Mouse (Mus musculus) forebrain, embryonic 14.5 days (tissue): ENCODE measurements around the gene Gm9999. TPM values are rescaled to one million over a fixed set of nuclear protein-coding genes. Genes with fewer than 3 reads are reported as not detected.

Experiments
- ATAC-seq: fragments of 200-750 bp; cut with Nextera tagmentation; 2 replicates; pipeline ENCODE4 v1.8.0; 2017; ENCODE audit warnings: mild to moderate bottlenecking, moderate library complexity
- DNase-seq: peaks from one replicate; pipeline ENCODE4 v3.0.0-alpha.2; 2015; ENCODE audit warnings: low spot score
- H3K27ac ChIP-seq: fragments of 300-500 bp; sonication (generic); 2 replicates; pipeline ENCODE4 v1.5.1; 2014; ENCODE audit warnings: low read depth, mild to moderate bottlenecking, control low read depth, low read length, moderate library complexity
- H3K27me3 ChIP-seq: fragments of 300-500 bp; sonication (generic); replicated peaks from 2 replicates; pipeline ENCODE4 v1.6.1; 2014; ENCODE audit warnings: low read length, control low read depth, mixed read lengths; ENCODE audit not compliant: control insufficient read depth, insufficient read depth
- H3K36me3 ChIP-seq: fragments of 300-500 bp; sonication (generic); 2 replicates; pipeline ENCODE4 v1.6.1; 2014; ENCODE audit warnings: low read length, control low read depth; ENCODE audit not compliant: control insufficient read depth, insufficient read depth
- H3K4me1 ChIP-seq: fragments of 300-500 bp; sonication (generic); 2 replicates; pipeline ENCODE4 v1.6.1; 2014; ENCODE audit warnings: antibody characterized with exemption, low read length, control low read depth; ENCODE audit not compliant: control insufficient read depth, insufficient read depth
- H3K4me2 ChIP-seq: fragments of 300-500 bp; sonication (generic); 2 replicates; pipeline ENCODE4 v1.6.1; 2014; ENCODE audit warnings: mild to moderate bottlenecking, control low read depth, low read length
- H3K4me3 ChIP-seq: fragments of 300-500 bp; sonication (generic); 2 replicates; pipeline ENCODE4 v1.5.1; 2014; ENCODE audit warnings: low read depth, low read length, control low read depth
- H3K9ac ChIP-seq: fragments of 300-500 bp; sonication (generic); 2 replicates; pipeline ENCODE4 v1.6.1; 2014; ENCODE audit warnings: mild to moderate bottlenecking, low read length, control low read depth, moderate library complexity
- H3K9me3 ChIP-seq: fragments of 300-500 bp; sonication (generic); replicated peaks from 2 replicates; pipeline ENCODE4 v1.6.1; 2016; ENCODE audit warnings: low read length, control low read depth, mixed read lengths; ENCODE audit not compliant: control insufficient read depth
- WGBS: fragments of 180-500 bp; shearing (Covaris S2); extraction: QIAGEN DNeasy Blood & Tissue Kit; methylation state at CpG from one replicate; pipeline ENCODE4 v1.1.7; 2014; 5-methylcytosine and 5-hydroxymethylcytosine counted together
- polyA plus RNA-seq: library from polyadenylated mRNA; unstranded; fragments of >200 nt; fragmentation: Nextera tagmentation; extraction: Ambion mirVana; gene quantifications from 2 replicates; pipeline ENCODE4 v1.2.1, GENCODE M21; 2014

Gm9999 gene
- polyA plus RNA-seq, 1 experiment from 2014 or later = not detected

DNA sequence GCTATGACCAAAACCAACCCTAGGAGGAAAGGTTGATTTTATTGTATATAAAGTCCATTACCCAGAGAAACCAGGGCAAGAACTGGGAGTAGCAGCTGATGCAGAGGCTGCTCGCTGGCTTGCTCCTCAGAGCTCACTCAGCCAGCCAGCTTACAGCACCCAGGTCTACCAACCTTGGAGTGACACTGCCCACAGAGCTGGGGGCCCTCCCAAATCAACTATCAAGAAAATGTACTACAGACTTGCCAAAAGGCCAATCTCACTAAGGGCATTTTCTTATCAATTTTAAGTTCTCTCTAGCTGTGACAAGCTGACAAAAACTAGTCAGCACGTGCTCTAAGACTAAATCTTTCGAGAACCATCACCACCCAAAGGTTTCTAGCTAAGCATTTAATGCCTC lies 12.2 kb downstream of the Gm9999 start:
- H3K4me1 ChIP-seq = 0 out of 2 replicates have a peak, but pooled peaks cover 4% of the 10 kb centered on the region
- no peak overlapping the region for H3K4me2 ChIP-seq
- no peak overlapping the region for H3K4me3 ChIP-seq
- H3K9ac ChIP-seq = no peak overlapping the region
- H3K27ac ChIP-seq = no peak overlapping the region
- no peaks in the 10 kb centered on the region for H3K9me3 ChIP-seq
- 96% methylated on average over 3 of the region's 3 CpGs for WGBS
- DNase-seq (no peak), ATAC-seq (no peak)
- H3K27me3 ChIP-seq = no peaks in the 10 kb centered on the region
- peaks cover 79% of the 10 kb centered on the region for H3K36me3 ChIP-seq

DNA sequence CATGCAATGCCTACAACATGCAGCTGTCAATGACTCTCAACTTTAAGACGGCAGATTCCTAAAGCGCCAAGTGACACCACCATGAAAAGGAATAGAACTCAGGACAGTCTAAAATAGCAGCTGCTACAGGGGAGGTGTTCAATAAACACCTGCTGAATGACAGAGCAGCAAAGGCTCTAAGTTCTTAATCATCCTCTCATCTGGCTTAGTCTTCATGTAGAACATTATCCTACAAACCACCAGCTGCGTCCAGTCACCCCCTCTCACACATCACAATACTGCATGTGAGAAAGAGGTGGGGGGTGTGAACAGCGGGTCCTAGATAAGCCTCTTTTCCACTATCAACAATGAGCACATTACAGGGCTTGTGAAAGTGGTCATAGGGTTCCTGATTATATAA lies 13.6 kb downstream of the Gm9999 start:
- no peaks in the 10 kb centered on the region for H3K9me3 ChIP-seq
- no peak overlapping the region for H3K9ac ChIP-seq
- no peak for ATAC-seq
- H3K4me1 ChIP-seq = peaks cover 10% of the 10 kb centered on the region; the same call in 1 of the 2 replicates
- no peaks in the 10 kb centered on the region for H3K27me3 ChIP-seq
- WGBS = 82% methylated on average over 4 of the region's 4 CpGs
- H3K27ac ChIP-seq = no peak overlapping the region
- H3K4me2 ChIP-seq = no peak overlapping the region
- no peak for DNase-seq
- H3K4me3 ChIP-seq = no peak overlapping the region
- H3K36me3 ChIP-seq = peaks cover 70% of the 10 kb centered on the region

DNA sequence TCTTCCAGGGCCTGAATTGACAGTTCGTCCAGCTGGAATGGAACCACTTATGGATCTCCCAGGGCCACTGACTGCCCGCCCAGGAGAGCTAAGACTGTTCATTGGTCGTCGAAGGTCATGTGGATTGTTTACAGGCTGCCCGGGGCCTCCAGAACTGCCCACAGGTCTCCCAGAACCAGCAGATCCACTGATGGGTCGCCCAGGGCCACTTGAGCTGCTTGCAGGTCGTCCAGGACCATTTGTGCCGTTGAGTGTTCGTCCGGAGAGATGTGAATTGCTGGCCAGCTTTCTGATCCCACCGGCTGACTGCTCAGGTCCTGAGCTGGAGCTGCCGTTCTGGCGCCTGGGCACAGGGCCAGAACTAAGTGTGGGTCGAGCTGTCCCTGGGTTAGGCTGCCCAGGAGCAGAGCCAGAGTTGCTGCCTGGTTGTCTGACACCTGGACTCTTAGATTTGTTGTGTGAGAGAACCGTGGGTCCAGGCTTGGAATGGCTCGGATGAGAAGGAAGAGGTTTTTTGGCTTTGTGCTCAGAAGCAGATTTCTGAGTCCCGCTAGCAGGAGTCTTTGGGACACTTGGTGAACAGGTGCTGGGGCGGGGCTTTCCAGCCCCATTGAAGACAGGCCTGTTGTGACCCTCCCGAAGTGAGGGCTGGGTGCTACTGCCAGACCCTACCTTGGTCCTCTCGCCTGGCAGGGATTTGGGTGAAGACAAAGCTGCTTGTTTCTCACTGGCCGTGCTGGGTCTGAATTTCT lies 14.4 kb downstream of the Gm9999 start:
- H3K36me3 ChIP-seq = peaks cover 64% of the 10 kb centered on the region
- 77% methylated on average over 21 of the region's 21 CpGs for WGBS
- H3K4me2 ChIP-seq = no peak overlapping the region
- no peaks in the 10 kb centered on the region for H3K27me3 ChIP-seq
- ATAC-seq = no peak
- no peak overlapping the region for H3K4me3 ChIP-seq
- peak overlapping the region; percentile 48; the same call in 1 of the 2 replicates for H3K27ac ChIP-seq
- DNase-seq = no peak
- no peaks in the 10 kb centered on the region for H3K9me3 ChIP-seq
- peaks cover 18% of the 10 kb centered on the region; the same call in 1 of the 2 replicates for H3K4me1 ChIP-seq
- H3K9ac ChIP-seq = no peak overlapping the region

DNA sequence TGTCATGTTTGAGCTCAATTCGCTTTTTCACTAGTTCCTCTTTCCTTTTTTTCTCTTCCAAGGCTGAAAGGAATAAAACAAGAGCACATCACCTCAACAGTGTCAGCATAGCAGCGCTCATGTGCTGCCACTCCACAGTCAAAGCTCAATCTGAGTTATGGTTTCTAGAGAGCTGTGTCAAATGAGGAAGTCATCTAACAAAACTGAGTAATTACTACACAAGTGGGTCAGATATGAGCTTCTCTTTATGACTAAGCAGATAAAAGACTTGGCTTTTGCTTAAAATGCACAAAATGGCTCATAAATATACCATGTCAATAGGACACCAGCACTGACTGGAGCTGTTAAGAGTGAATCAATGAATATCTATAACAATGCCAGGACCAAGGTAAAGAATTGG lies 15.6 kb downstream of the Gm9999 start:
- no peak overlapping the region for H3K4me3 ChIP-seq
- WGBS = 88% methylated on average over 2 of the region's 2 CpGs
- peaks cover 53% of the 10 kb centered on the region for H3K36me3 ChIP-seq
- no peak for DNase-seq
- no peak overlapping the region for H3K9ac ChIP-seq
- no peak overlapping the region for H3K27ac ChIP-seq
- H3K9me3 ChIP-seq = no peaks in the 10 kb centered on the region
- no peaks in the 10 kb centered on the region for H3K27me3 ChIP-seq
- no peak for ATAC-seq
- H3K4me2 ChIP-seq = no peak overlapping the region
- peaks cover 21% of the 10 kb centered on the region; the same call in 1 of the 2 replicates for H3K4me1 ChIP-seq

DNA sequence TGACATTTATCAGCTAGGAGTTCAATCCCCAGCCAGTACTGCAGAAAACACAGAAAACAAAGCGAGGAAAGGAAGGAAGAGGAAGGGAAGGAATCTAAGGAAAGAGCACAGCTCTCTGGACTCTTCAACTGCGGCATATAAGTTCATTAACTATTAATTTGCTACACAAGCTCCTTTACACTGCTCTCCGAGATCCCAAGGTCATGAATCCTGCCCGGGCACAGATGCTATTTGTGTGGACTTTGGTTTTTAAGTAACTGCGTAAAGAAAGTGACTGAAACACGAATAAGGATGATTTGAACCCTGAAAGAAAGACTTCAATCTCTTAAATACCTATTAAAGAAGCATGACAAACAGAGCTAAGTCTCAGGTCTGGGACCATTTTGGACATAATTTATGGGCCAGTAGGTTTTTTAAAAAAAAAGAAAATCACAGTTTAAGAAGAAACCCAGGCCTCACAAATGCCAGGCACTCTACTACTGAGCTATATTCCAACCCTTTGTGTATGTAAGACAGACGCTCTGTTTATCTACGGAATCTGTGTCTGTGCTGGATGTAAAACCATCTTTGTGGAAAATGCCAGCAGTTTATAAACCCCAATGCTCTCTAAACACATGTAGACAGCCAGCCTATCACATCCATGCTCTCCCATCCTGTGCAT lies 16.7 kb downstream of the Gm9999 start:
- H3K27ac ChIP-seq = peak overlapping the region; percentile 67; the same call in 1 of the 2 replicates
- no peak for ATAC-seq
- DNase-seq = no peak
- no peak overlapping the region for H3K4me3 ChIP-seq
- no peak overlapping the region for H3K4me2 ChIP-seq
- no peaks in the 10 kb centered on the region for H3K27me3 ChIP-seq
- WGBS = 76% methylated on average over 8 of the region's 8 CpGs
- H3K4me1 ChIP-seq = peaks cover 21% of the 10 kb centered on the region; the same call in 1 of the 2 replicates
- H3K9me3 ChIP-seq = no peaks in the 10 kb centered on the region
- peaks cover 41% of the 10 kb centered on the region for H3K36me3 ChIP-seq
- no peak overlapping the region for H3K9ac ChIP-seq

DNA sequence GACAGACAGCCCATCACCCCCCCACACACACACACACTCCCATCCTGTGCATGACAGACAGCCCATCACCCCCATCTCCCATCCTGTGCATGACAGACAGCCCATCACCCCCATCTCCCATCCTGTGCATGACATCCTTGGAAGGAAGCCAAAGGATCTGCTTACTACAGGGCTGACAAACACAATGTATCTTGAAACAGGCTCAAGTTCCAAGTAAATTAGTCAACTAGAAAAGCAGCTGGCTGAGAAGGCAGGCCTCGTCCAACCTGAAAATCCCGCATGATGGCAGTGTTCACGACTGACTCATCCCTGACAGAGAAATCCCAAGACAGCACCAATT lies 17.2 kb downstream of the Gm9999 start:
- no peak overlapping the region for H3K9ac ChIP-seq
- H3K4me2 ChIP-seq = no peak overlapping the region
- H3K36me3 ChIP-seq = peaks cover 36% of the 10 kb centered on the region
- DNase-seq (peak; percentile 88), ATAC-seq (peak; percentile 96)
- peaks cover 21% of the 10 kb centered on the region; the same call in 1 of the 2 replicates for H3K4me1 ChIP-seq
- WGBS = 22% methylated on average over 3 of the region's 3 CpGs
- peak overlapping the region; percentile 67; the same call in 1 of the 2 replicates for H3K27ac ChIP-seq
- no peaks in the 10 kb centered on the region for H3K27me3 ChIP-seq
- no peak overlapping the region for H3K4me3 ChIP-seq
- H3K9me3 ChIP-seq = no peaks in the 10 kb centered on the region

DNA sequence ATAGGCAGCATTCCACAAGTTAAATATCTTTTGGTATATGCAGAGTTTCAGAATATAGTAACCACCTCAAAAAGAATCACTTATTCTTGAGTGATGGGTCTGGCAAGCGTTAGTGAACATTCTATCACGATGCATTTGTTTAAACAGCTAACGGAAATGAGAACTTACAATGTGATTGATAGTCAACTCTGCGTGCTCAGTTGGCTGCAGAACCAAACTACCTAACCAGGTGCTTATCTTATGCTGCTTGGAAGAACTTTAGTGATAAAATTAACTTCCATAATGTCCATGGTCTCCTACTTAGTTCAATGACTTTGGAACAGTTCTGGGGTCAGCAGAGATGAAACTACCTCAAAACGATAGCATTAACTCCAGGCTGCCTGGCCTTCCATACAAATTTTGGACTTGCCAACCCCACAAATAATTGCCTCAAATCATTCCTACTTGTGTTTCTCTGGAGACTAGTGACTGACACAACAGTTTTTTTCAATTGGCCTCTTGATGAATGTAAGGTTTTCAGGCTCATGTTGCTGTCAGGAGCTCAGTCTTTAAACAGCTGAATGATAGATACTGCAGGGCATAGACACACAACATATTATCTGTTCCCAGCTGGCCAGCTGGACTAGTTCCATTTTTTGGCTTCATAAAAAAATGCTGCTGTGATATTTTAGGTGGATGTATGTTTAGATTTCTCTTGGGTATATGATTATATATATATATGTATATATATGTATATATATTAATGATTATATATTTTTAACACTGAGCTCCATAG lies 17.9 kb downstream of the Gm9999 start:
- Histone ChIP-seq H3K27me3 (no peaks in the 10 kb centered on the region), H3K4me1 (peaks cover 21% of the 10 kb centered on the region; the same call in 1 of the 2 replicates), H3K9me3 (no peaks in the 10 kb centered on the region), H3K36me3 (peaks cover 29% of the 10 kb centered on the region), H3K4me3 (no peak overlapping the region), H3K9ac (no peak overlapping the region), H3K4me2 (no peak overlapping the region), H3K27ac (peak overlapping the region; percentile 67; the same call in 1 of the 2 replicates)
- 75% methylated on average over 5 of the region's 5 CpGs for WGBS
- no peak for ATAC-seq
- DNase-seq = no peak

DNA sequence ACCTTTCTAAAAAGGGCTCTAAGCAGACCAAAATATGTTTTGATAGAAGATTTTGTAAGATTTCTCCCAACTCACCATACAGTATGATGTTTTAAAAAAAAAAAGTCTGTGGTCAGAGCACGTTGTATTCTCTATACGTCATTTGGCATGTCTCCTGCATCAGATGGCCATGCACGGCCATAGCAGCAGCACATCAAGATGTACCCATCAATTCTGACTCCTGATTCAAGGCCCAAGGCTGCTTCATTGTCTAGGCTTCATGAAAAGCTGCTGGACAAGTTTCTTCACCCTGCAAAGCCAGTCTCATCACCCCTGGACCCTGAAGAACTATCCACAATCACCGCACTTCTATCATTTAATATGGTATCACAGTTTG lies 18.5 kb downstream of the Gm9999 start:
- H3K9me3 ChIP-seq = no peaks in the 10 kb centered on the region
- DNase-seq = no peak
- peaks cover 24% of the 10 kb centered on the region for H3K4me1 ChIP-seq
- no peak overlapping the region for H3K4me3 ChIP-seq
- H3K36me3 ChIP-seq = peaks cover 23% of the 10 kb centered on the region
- no peaks in the 10 kb centered on the region for H3K27me3 ChIP-seq
- ATAC-seq = no peak
- 0 out of 2 replicates have a peak overlapping the region, but pooled peaks have one; percentile 21 for H3K9ac ChIP-seq
- 53% methylated on average over 4 of the region's 4 CpGs for WGBS
- H3K4me2 ChIP-seq = 0 out of 2 replicates have a peak overlapping the region, but pooled peaks have one; percentile 9
- peak overlapping the region; percentile 65 for H3K27ac ChIP-seq
